Mouse (Mus musculus) heart, embryonic 16.5 days (tissue): ENCODE measurements around the gene Tmem218. TPM values are rescaled to one million over a fixed set of nuclear protein-coding genes. Genes with fewer than 3 reads are reported as not detected.

Experiments used
- ATAC-seq: fragments of 200-750 bp; cut with Nextera tagmentation; replicated peaks from 2 replicates; pipeline ENCODE4 v1.8.0; 2017; ENCODE audit warnings: moderate number of reproducible peaks; ENCODE audit not compliant: insufficient read depth, low FRiP score; ENCODE audit errors: extremely low read depth
- H3K27ac ChIP-seq: fragments of 300-500 bp; sonication (generic); 2 replicates; pipeline ENCODE4 v1.5.1; 2014; ENCODE audit warnings: mild to moderate bottlenecking, low read length, control low read depth, moderate library complexity
- H3K27me3 ChIP-seq: fragments of 300-500 bp; sonication (generic); 2 replicates; pipeline ENCODE4 v1.6.1; 2014; ENCODE audit warnings: low read length, mixed read lengths; ENCODE audit not compliant: control insufficient read depth, insufficient read depth
- H3K36me3 ChIP-seq: fragments of 300-500 bp; sonication (generic); 2 replicates; pipeline ENCODE4 v1.6.1; 2014; ENCODE audit not compliant: control insufficient read depth, insufficient read depth
- H3K4me1 ChIP-seq: fragments of 300-500 bp; sonication (generic); 2 replicates; pipeline ENCODE4 v1.6.1; 2014; ENCODE audit warnings: low read length, mixed read lengths; ENCODE audit not compliant: control insufficient read depth, insufficient read depth
- H3K4me2 ChIP-seq: fragments of 300-500 bp; sonication (generic); 2 replicates; pipeline ENCODE4 v1.6.1; 2014; ENCODE audit warnings: low read depth, mild to moderate bottlenecking, control low read depth, low read length
- H3K4me3 ChIP-seq: fragments of 300-500 bp; sonication (generic); 2 replicates; pipeline ENCODE4 v1.5.1; 2014; ENCODE audit warnings: mild to moderate bottlenecking, control low read depth, low read length
- H3K9ac ChIP-seq: fragments of 300-500 bp; sonication (generic); 2 replicates; pipeline ENCODE4 v1.6.1; 2014; ENCODE audit warnings: low read length, control low read depth
- H3K9me3 ChIP-seq: fragments of 300-500 bp; sonication (generic); replicated peaks from 2 replicates; pipeline ENCODE4 v1.6.1; 2016; ENCODE audit warnings: low read length; ENCODE audit not compliant: control insufficient read depth
- WGBS: fragments of 180-500 bp; shearing (Covaris S2); extraction: QIAGEN DNeasy Blood & Tissue Kit; methylation state at CpG from one replicate; pipeline ENCODE4 v1.1.7; 2014; 5-methylcytosine and 5-hydroxymethylcytosine counted together
- polyA plus RNA-seq: library from polyadenylated mRNA; unstranded; fragments of >200 nt; fragmentation: Nextera tagmentation; extraction: Ambion mirVana; gene quantifications from 2 replicates; pipeline ENCODE4 v1.2.1, GENCODE M21; 2015

The Tmem218 gene
- polyA plus RNA-seq, 1 experiment from 2014 or later = 10.5 TPM

GRCm38 (mm10) chr9:37266622-37267021 is 58.6 kb downstream of the Tmem218 start:
- Histone ChIP-seq H3K36me3 (no peaks in the 10 kb centered on the region), H3K27ac (no peak overlapping the region), H3K9ac (no peak overlapping the region), H3K4me1 (no peaks in the 10 kb centered on the region), H3K9me3 (no peaks in the 10 kb centered on the region), H3K4me3 (no peak overlapping the region), H3K4me2 (no peak overlapping the region), H3K27me3 (no peaks in the 10 kb centered on the region)
- no peak for ATAC-seq
- WGBS = 78% methylated on average over 2 of the region's 2 CpGs

Other genes with a start within 250 kb of the Tmem218 start
- 3.9 and 4.6 TPM in 2 replicates for gene Pknox2, start 60.8 kb upstream of the Tmem218 start, polyA plus RNA-seq
- 1.6 and 2.5 TPM in 2 replicates for gene Slc37a2, start 47.5 kb downstream of the Tmem218 start, polyA plus RNA-seq
- gene Ccdc15, start 140.2 kb downstream of the Tmem218 start, polyA plus RNA-seq = 3.8 and 4.6 TPM in 2 replicates
- 0.08 and 0.10 TPM in 2 replicates for gene Hepacam, start 159.1 kb downstream of the Tmem218 start, polyA plus RNA-seq
- gene Robo4, start 193.7 kb downstream of the Tmem218 start, polyA plus RNA-seq = 9.2 and 11.2 TPM in 2 replicates
- not detected in 2 replicates for gene Robo3, start 225.0 kb downstream of the Tmem218 start, polyA plus RNA-seq